Mouse (Mus musculus) kidney, adult 18-20 months (tissue): ENCODE measurements around the gene H2-Oa.
A peak's percentile ranks its signal among the peaks of the same experiment; 100 is the strongest.

ENCODE experiments used
- DNase-seq: peaks from one replicate; pipeline ENCODE4 v3.0.0; 2021

Gene H2-Oa

GRCm38 (mm10) chr17:34101604-34102032, 9.5 kb downstream of the H2-Oa start:
- peak; percentile 95 for DNase-seq

DNA sequence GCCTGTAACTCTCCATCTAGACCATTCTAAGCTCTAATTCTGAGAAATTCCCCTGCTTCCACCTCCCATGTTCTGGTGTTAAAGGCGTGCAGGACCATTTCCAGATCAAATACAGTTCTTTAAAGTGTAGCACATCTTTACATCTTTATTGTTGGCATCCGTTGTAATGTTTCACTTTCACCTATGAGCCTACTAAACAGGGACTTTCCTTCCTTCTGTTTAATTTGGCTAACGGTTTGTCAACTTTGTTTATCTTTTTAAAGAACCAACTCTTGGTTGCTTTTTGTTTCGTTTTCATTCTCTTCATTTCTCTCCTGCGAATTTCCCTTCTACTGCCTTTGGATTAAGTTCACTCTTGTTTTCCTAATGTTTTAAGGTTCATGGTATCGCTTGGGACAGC, 10.7 kb downstream of the H2-Oa start:
- DNase-seq: no peak

DNA sequence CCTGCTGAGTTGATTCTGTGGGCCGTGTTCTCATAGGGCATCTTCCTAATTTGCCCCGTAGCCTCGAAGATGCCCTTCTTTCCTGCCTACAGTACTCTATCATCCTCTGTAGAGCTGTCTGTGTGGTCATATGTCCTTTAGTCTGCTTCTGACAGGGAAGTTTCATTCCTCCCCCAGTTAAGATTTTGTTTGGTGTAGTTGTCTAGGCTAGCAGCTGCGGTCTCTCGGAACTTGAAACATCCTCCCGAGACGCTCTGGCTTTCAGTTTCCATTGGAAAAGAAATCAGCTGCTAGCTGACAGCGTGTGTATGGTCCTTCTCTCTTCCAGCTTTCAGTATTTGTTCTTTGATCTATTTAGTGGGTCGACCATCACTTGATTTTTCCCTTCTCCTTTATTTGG, 12.7 kb downstream of the H2-Oa start:
- no peak for DNase-seq

DNA sequence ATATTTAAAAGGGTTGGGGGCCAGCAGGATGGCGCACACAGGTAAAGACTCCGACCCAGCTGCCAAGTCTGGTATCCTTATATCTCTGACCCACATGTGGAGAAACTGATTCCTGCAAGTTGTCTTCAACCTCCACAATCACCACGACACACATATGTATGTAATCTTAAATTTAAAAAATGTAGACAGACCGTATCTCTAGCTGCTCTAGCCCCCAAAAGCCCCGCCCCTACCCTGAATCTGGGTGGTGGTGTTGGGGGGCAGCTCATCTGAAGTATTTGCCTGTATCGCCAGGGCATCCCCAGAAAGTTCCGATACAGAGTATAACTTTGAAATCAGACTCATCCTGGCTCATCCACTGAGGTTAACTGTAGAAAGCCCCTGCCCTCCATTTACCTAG, 14.4 kb downstream of the H2-Oa start:
- DNase-seq: no peak

GRCm38 (mm10) chr17:34107109-34107867, 15.1 kb downstream of the H2-Oa start:
- no peak for DNase-seq

- no peak for DNase-seq
Measured at GRCm38 (mm10) chr17:34108460-34108859, 16.3 kb downstream of the H2-Oa start.

DNA sequence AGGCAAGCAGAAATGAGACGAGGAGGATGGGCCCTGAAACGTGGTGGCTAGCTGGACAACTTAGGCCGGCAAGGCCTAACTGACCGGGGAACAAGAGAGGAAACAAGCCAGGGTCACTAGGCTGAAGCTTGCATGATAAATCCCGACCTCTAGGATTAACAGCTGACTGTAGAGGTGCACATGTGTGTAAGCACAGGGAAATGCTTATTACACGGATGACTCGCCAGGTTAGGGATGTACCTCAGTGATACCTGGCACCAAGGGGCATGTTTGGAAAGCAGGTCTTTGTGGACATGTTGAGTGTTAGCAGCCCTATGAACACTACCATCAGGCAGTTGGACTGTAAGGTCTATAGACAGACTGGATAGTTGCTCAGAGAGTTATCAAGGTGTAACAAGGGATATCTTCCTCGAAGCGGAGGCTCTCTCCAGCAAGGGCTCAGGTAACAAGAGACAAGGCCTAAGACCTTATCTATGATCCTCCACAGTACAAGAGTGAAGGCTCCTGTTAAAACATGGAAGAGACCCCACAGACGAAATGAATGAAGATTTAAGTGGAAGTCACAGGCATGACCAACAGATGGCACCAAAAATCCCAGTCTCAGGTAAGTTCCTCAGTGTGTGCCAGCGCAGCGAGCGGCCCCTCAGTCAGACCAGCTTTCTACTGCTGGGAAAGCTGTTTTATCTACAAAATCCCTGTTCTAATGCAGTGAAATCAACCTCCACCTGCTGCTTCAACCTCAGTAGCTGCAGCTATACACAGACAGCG, 17.1 kb downstream of the H2-Oa start:
- DNase-seq: no peak

GRCm38 (mm10) chr17:34109806-34110195, 17.7 kb downstream of the H2-Oa start:
- DNase-seq: no peak

DNA sequence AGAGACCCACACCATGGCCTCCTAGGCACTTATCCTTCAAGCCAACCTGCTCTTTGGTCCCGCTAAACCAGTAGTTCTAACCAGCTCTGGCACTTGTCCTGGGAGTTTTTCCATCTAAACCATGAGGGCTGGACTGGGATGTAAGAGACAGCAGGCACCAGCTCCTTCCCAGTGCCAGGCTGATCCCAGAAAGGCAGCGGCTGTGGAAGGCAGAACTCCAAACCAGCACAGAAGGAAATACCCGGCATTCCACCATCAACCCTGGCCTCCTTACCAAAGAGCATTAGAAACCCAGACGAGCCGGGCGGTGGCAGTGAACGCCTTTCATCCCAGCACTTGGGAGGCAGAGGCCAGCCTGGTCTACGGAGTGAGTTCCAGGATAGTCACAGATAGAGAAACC, 18.2 kb downstream of the H2-Oa start:
- DNase-seq: no peak

- no peak for DNase-seq
Measured at GRCm38 (mm10) chr17:34114114-34114513, 22.0 kb downstream of the H2-Oa start.

DNA sequence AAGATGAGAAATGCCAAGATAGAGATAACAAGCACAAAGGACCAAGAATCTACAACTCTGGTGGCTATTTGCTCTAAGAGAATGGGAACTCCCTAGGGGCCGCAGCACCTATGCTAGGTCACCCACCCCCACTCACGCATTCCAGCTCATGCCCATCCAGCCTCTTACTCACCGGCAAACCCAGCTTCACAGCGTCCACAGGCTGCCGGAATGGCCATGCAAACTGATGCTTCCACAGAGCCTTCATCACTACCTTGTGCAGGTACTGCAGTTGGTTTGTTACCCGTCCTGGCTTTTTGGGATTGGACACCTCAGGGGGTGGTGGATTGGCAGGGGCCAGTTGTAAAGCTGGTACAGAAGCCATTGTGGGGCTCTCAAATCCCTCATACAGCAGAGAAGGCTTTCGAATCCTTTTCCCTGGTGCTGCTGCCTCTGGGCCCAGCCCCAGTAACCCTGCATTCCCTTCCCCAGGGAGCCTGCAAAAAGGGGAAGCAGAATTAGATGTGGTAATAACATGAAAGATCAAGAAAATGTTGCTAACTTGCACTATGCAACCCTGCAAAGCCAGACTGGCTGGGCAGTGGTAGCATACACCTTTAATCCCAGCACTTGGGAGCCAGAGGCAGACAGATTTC, 24.7 kb downstream of the H2-Oa start:
- no peak for DNase-seq

DNA sequence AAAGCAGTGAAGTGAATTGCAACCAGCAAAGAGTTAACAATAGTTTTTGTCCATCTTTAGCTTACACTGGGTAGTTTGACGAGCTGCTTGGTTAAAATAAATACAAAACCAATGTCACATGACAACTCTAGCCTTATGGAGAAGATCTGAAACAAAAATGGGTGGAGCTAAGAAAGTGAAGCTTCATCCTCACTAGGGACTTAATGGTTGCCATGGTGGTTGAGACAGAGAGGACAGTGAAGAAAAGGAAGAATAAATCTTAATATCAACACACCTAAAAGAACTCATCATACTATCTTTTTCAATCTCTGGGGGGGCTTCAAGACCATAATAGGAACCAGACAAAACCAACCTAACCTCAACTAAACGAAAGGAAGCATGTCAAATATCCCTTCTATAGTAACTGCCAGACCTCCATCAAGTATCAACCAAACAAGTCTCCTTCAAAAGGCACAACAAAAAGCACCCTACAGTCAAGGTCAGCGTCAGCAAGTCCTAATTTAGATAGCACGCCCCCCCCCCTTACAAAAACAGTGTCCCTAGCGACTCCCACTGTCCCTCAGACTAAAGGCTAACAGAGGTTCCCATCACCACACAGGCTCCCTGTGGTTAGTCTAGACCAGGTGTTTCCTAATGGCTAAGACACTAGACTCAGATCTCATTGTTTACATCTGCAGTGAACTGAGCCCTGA, 25.4 kb downstream of the H2-Oa start:
- no peak for DNase-seq

- DNase-seq: peak; percentile 47
Measured at GRCm38 (mm10) chr17:34118113-34118872, 26.2 kb downstream of the H2-Oa start.

- no peak for DNase-seq
Measured at GRCm38 (mm10) chr17:34118873-34119248, 26.7 kb downstream of the H2-Oa start.

GRCm38 (mm10) chr17:34119249-34120179, 27.4 kb downstream of the H2-Oa start, which contains the start of gene H2-DMa:
Gene H2-DMa, plus strand, starts transcription at chr17:34119541.
- DNase-seq: peak; percentile 99

- DNase-seq: peak; percentile 85
Measured at GRCm38 (mm10) chr17:34120180-34120723, 28.1 kb downstream of the H2-Oa start.

- DNase-seq: peak; percentile 91
Measured at GRCm38 (mm10) chr17:34120814-34121171, 28.7 kb downstream of the H2-Oa start.

GRCm38 (mm10) chr17:34121172-34121878, 29.2 kb downstream of the H2-Oa start:
- DNase-seq: peak; percentile 89

- peak; percentile 76 for DNase-seq
Measured at GRCm38 (mm10) chr17:34121879-34122187, 29.7 kb downstream of the H2-Oa start.

- DNase-seq: peak; percentile 99
Measured at GRCm38 (mm10) chr17:34122188-34122984, 30.2 kb downstream of the H2-Oa start, which contains the start of gene Brd2. Gene Brd2, minus strand, starts transcription at chr17:34122634.
